Mouse (Mus musculus) frontal cortex, adult 2 months (tissue): ENCODE data around the gene Glud1. TPM values are rescaled to one million over a fixed set of nuclear protein-coding genes. Genes with fewer than 3 reads are reported as not detected.
"Not testable (repeated sequence)": the region's sequence is repeated elsewhere in the genome, so short reads cannot be mapped to it uniquely, and the experiment has no call there.

Source experiments
- DNase-seq, 2 experiments: peaks; one replicate each; pipeline ENCODE4 v3.0.0; 2022; ENCODE audit warnings: low spot score in 1 of 2; ENCODE audit errors: extremely low spot score in 1 of 2
- polyA plus RNA-seq: library from polyadenylated mRNA; depleted of rRNA; stranded (reverse); fragments of >200 nt; gene quantifications from 2 replicates; pipeline ENCODE4 v1.2.3, GENCODE M21; 2012

Glud1 gene
- polyA plus RNA-seq, 1 experiment = 196 TPM

DNA sequence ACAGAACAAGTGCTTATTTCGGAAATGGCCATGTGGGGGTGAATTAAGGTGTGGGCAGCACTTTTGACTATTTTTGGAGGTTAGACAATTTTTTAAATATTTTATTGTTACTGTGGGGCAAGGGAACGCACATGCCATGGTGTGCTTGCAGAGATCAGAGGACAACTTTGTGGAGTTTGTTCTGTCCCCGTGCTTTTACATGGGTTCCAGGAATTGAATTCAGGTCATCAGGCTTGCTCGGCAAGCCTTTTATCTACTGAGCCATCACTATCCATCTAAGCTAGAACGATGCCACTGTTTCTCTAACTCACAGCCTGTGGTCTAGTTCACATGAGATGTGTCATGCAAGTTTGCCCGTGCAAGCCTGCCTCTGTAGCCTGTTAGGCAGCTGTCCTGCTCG lies 37.8 kb downstream of the Glud1 start:
- DNase-seq = no peak

DNA sequence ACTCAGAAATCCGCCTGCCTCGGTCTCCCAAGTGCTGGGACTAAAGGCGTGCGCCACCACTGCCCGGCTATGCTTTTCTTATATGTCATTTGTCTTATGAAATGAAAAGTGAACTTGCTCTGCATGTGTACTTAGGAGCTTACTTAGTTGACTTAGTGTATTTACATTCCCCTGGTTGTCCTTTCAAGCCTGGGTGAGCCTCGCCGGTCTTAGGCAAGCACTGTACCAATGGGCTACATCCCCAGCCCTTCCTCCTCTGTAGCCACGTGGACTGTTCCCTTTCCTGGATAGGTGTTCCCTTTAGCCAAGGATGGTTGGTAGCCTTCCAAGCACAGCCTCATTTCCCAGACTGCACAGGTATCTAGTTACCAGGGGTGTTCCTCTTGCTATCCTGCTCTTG lies 38.5 kb downstream of the Glud1 start:
- DNase-seq = no peak

DNA sequence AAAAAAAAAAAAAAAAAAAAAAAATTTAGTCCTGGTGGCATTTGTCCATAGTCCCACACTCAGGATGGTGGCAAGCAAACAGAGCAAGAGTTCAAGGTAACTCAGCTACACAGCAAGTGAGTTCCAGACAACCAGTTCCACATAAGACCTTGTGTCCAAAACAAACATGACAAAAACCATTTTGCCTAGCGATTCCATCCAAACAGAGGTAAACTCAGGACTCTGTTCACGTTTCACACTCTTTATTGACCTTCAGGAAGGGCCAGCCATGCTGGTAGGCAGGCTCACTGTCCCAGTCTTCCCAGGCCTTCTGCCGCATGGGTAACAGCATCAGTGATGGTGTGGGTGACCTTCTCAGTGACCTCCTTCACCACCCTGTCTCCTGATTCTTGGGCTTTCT lies 41.1 kb downstream of the Glud1 start:
- DNase-seq = no peak

DNA sequence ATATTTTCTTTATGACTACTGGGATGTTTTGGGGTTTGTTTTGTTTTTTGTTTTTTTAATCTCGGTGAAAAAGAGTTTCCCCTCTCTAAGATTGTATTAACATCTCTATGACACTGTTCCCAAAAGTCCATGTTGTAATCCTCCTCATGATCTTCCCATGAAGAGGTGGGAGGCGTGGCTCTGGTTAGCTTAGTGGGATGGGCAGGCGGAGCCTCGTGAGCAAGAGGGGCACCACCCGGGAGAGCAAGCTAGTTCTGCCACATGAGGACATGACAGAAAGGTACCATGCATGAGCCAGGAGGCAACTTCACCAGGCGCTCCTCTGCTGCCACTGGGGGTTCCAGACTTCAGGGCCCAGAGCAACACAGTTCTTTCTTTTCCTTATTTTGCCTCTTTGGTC lies 42.0 kb downstream of the Glud1 start:
- no peak for DNase-seq

DNA sequence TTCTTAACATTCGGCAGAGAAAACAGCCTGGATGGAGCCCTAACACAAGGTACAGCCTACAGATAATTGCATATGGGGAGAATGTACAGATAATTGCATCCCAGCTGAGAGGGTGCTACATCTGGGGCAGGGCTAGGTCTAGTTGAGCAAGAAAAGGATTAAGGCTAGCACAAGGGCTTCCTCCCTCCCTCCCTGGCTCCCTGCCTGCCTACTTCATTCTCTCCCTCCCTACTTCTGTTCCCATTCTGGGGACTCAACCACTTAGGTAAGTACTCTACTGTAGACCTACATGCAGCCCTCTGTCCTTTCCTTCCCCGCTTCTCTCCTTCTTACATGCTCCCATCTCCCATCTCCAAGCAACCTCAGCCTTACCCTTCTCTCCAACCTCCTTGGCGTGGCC lies 42.8 kb downstream of the Glud1 start:
- no peak for DNase-seq

DNA sequence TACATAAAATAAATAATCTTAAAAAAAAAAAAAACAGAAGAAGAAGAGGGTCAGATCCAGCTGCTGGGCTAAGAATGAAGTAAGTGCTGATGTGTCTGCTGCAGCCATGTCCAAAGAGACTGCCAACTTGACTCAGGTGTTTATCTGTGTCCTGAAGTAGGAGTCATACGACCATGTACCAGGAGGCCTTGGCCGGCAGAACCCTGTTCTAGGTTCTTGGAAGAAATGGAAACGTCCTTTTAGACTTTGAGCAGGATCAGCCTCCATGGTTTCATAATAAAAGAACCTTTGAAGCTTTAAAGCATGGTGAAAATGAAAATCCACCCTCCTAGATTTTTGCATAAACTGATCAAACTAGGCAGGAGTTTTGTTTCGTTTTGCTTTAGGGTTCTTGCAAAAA lies 43.9 kb downstream of the Glud1 start:
- DNase-seq = no peak

DNA sequence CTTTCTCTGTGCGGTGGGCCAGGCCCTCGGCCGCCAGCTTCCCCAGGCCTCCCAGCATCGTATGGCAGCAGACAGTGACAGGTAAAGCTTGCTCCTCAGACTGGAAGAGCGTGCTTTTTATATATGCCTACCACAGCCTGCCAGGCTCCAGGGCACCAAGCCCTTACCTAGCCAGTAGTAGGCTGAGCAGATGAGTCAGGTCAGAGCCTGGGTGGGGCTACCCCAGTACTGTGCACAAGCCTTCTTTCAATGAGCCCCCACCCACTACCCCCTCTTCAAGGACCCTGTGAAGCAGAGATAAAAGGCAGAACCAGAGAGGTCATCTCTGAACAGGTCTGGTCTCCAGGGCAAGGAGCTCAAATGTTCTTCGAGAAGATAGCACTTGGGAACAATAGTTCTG lies 44.8 kb downstream of the Glud1 start, which contains the start of gene Fam25c:
Gene Fam25c (minus strand): TSS at position 133 of the 400 bp plus-strand sequence.
- no peak for DNase-seq

DNA sequence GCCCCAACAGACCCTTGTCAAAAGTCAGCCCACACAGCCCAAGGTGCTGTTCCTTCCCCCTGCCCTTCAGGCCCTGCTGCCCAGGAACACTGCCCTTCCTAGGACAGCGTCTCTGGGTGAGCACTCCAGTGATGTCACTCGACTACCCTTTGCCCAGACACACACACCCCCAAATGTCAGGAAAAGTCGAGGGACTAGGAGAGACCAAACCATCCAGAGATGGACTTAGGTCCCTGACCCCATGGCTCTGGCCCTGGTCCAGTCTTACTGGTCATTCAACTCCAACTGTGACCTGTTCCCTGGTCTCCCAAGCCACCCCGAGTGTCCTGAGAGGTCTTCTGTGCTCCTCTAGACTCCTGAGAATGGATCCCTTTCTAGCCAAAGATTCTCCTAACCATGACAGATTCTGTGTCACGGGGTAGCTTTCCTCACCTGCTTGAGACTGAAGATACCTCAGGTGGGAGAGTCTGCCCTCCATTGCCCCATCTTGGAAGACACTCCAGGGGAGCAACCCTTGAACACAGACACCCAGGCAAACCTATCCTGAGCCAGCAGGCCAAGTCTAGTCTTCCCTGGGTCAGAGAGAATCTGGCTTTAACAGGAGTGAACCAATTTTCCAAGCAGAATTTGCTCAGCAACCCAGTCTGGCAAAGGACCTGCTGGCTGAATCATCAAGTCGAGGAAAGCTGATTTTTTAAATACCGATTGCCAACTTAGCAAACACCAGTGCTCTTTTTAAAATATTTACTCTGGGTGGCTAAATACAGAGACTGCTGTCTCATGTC lies 47.3 kb downstream of the Glud1 start:
- DNase-seq = peak in 1 of 2 experiments; percentile 45

DNA sequence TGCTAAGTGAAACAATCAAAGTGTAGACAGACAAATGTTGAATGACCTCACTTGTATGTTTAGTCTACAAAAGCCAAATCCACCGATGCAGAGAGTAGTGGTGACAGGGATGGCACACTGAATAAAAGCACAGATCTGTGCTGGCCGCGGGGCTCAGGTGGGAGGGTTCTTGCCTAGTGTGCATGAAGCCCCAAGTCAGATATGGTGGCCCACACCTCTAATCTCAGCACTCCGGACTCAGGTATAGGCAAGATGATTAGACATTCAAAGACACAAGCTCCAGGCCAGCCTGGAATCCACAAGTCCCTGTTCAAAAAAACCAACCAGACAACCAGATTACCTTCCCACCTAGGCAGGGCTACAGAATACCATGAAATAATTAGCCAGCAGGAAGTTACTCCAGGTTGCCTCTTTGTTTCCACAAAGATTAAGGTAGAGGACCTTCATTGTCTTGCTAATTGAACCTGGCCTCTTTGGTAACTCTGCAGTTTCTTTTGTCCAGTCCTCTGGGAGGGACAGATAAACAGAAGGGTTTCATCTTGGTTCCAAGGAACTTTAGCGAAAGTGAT lies 49.2 kb downstream of the Glud1 start:
- no peak for DNase-seq

DNA sequence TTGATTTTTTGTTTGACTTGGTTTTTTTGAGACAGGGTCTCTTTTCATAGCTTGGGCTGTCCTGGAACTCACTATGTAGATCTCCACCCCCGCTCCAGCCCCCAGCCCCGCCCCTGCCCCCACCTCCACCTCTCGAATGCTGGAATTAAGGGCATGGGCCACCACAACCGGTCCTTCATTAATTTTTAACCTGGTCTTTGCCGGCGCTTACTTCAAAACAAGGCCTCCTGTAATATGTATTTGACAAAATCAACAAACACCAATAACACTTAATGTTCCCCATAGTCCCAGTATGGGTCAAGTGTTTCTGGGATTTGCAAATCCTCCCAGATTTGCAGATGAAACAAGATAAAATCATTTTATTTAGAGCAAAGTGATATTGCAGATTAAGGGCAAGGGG lies 49.7 kb downstream of the Glud1 start:
- no peak for DNase-seq

DNA sequence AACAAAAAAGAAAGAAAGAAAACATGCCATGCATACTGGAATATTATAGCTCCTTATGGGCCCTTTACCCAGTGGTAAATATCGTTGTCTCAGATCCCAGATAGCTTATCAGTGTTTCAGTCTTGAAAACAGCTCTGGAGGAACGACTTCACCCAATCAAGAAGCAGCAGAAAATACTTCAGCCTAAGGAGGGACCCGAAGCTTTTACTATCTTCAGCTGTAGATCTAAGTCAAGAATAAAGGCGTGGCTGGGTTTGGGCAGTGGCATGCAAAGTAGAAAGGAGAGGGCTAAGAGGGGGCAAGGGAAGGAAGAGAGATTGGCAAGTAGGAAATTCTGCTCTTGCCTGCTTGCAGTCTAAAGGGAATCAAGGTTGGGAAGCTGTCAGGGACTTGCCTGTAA lies 51.6 kb downstream of the Glud1 start:
- DNase-seq = no peak

DNA sequence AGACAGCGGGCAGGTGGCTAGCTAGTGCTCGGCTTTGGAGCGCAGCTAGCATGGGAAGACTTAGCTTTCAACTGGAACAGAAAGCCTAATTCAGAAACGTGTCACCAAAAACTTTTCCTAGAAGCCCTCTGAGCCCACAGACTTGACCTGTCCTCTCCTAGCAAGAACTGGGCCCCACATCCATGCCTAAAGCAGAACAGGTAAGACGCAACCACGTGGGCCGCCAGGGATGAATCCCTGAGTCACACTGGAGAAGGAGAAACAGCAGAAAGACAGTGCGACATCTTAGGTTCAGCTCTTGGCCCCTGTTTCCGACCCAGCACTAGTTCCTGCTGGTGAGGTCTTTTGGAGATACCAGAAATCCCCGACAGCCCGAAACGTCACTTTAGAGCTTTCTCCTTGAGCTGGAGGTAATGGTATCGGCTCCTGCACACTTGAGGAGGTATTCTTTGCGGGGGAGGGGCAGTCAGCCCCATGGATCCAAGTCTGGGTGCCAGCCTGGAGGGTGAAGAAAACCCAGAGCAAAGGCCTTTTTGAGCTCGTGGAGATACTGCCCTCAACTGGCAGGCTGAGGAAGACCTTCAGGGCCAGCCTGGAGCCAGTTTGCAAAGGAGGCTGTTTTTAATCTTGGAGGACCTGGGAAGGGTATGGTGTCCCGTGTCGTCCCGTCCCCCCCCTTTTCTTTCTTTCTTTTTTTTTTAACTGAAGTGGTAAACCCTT lies 52.4 kb downstream of the Glud1 start:
- peak; percentile 44 to 80 for DNase-seq

DNA sequence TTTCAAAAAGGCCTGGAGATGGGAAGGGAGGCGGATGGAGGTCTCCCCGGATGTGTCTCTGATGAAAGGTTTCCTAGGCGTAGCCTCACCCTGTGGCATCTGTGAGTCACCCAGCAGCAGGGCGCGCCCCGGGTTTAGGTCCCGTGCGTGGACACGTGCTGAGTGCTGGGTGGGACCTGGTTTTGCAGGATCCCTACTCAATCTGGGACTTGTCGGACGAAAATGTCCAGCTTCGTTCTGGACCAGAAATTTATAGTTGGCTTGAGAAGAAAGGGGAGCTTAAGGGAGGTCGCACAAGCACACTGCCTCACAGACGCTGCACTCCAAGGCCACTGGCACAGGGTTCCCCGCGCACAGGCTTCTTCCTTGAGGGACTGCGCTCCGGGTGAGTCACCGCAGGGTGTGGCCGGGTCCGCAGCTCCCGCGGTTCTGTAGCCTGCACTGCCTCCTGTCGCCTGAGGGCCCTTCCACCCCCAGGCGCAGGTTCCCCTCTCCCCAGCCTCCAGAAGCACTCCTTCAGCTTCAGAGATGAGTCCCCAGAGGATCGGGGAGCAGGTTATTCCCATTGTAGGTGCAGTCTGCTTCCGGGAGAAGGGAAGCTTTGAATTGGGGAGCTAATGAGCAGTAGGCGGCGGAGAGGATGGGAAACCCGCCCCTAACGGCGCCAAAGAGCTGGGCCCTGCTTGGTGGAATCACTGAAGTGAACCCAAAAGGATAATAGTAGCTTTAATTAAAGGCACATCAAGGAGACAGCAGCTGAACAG lies 53.1 kb downstream of the Glud1 start:
- peak in 1 of 2 experiments; percentile 47 for DNase-seq

DNA sequence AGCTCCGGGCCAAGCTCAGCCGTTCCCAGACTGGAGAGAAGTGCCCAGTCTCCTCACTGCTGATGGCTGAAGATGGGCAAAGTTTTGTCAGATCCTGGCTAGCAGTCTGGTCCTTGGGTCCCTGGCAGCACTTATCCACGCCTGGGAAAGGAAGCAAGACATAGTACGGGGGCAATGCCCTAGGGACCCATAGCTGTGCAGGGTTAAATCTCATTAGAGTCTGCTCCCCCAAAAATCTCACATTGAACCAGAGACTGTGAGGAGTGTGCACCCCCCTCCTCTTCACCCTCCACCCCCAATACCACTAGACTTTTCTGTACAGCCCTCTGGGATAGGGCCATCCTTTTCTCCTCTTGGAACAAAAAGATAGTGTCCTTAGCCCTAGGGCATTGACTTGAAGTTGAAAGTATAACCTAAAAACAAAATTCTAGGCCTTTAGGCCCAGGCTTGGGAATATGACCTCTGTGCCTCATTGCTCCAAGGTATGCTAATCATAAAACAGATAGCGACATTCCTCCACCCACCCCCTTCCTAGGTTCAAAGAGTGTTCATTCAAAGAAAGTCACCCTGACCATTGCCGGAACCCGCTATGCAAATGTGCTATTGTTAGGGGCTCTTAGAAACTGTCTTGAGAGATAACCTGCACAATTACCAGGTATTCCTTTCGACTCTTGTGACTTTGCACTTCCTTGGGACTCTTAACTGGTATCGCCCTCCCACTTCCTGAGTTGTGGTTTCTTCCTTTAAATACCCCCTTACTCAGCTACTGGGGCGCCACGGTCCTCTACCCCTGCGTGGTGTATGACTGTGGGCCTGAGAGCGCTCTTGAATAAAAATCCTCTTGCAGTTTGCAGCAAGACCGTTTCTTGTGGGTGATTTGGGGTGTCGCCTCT lies 54.0 kb downstream of the Glud1 start:
- DNase-seq = not testable (repeated sequence)

DNA sequence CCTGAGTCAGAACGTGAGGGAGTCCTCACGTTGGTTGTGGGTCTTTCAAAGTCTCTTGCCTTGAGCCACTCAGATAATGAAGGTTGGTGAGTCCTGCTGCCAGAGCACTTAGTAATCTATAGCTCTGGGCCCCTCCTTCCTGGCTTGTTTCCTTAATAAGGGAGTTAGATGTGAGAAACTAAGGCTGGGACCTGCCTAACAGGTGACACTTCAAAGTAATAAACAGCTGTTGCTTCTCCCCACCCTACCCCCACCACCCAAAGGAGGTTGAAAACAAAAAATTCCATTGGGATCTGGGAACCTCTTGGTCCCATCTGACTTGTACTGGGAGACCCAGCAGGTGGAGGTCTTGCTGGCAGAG lies 54.6 kb downstream of the Glud1 start:
- no peak for DNase-seq

DNA sequence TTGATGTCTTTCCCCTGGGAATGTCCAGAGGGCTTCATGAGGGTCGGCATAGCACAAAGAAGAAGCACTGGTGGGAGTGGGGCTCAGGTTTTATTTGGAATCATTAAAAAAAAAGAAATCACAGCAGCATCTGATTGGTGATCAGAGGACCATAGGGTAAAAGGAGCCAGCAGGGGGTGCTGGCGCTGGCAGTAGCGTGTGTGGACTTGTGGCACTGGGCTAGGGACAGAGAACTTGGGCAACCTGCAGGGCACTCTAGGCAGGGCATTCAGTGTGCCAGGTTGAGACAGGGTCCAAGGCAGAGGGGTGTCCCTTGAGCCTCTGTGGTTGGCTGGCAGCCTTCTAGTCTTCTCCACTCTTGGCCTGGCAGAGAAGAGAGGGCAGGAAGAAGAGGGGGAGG lies 59.7 kb downstream of the Glud1 start:
- no peak for DNase-seq

DNA sequence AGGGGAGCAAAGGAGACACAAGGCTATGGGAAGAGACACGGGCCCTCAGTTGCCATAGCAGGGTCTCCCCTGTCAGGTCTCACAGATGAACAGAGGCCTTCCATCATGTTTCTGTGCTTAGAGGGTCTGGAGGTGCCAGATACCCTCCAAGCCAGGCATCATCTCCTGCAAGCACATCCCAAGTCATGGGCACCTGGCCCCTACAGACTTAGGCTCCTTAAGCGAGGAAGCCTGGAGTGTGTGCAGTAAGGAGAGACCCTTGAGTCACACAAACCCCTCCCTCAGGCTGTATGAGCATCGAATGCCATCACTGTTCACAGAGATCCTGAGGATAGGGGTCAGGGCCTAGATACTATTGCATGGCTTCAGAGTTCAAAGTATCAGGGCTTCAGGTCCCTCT lies 60.4 kb downstream of the Glud1 start:
- no peak for DNase-seq

DNA sequence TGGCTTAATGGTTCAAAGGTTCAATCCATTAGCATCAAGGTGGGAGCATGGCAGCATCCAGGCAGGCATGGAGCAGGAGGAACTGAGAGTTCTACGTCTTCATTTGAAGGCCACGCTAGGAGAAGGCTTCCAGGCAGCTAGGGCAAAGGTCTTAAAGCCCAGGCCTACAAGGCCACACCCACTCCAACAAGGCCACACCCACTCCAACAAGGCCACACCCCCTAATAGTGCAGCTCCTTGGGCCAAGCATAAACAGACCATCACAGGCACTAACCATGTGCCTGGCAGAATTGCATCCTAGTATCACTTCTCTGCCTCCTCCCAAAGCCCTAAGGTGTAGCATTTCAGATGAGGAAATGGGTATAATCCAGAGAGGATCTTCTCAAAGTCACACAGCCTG lies 61.2 kb downstream of the Glud1 start:
- DNase-seq = no peak

DNA sequence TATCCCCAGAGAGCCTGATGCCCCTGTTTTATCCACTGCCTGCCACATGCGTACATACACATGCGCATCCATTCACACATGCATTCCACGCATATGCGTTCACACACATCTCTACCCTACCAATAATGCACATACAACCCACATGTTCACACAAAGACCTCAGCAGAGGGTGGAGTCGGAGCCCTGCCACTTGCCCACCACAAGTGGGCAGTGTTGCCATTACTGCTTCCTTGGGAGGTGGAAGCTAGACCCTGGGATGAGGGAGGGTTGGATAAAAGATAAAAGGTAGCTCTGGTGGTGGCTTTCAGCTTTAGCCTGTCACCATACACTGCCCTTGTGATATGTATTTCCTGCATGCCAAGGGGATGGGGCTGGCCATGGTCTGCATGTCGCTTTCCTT lies 62.1 kb downstream of the Glud1 start:
- DNase-seq = peak in 1 of 2 experiments; percentile 67

DNA sequence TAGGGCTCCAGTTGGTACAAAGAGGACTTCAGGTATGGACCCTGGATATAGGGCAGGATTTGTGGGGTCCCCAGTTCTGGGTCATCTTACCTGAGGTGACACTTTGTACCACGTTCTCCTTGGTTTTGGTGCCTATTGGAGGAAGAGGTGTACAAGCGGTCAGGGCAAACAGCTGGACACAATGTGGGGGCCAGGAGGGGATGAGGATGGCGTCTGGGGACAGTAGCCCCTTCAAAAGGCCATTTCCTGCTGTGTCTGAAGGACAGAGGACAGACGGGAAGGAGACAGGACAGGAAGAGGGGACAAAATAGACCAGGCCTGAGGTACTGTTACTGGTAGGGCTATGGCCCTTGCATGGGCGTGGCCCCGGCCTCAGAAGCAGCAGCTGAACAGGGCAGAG lies 63.1 kb downstream of the Glud1 start:
- DNase-seq = no peak
